Mouse (Mus musculus): ENCODE data around the gene Cilp. TPM values are rescaled to one million over a fixed set of nuclear protein-coding genes. Genes with fewer than 3 reads are reported as not detected.
"Not testable (repeated sequence)": the region's sequence is repeated elsewhere in the genome, so short reads cannot be mapped to it uniquely, and the experiment has no call there.

Cilp gene
- polyA plus RNA-seq, 1 experiment from 2014 or later: 1.9 TPM

DNA sequence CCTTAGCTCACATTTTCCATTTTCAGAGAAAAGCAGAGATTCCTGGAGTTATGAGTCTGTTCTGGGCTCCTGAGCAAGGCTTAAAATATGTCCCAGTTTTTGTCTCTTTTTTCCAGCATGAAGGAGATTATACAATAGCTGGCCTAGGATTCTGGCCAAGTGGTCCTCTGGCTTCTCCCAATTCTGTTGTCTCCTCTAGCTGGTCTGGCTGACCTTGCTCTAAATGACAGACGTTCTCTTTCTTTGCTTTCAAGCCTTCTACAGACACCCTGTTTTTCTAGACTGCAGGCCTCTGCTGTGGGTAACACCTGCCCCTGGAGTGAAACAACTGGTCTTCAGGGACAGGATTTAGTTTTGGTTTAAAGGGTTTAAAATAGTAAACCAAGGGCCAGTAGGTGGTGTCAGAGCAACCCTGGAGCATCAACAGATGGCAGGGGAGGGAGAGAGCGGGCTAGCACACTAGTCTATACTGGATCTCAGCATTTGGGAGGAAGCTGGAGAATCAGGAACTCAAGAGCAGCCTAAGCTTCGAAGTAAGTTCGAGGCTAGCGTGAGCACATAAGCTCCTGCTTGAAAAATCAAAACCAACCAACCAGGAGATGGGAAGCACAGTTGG is 16.7 kb downstream of the Cilp start:
- Histone ChIP-seq H3K9me3 (no peaks in the 10 kb centered on the region), H3K27ac (no peak overlapping the region), H3K36me3 (no peaks in the 10 kb centered on the region), H3K27me3 (no peaks in the 10 kb centered on the region), H3K9ac (peak overlapping the region; percentile 39; the same call in 1 of the 2 replicates), H3K4me1 (no peaks in the 10 kb centered on the region), H3K4me3 (no peak overlapping the region), H3K4me2 (replicated peaks) (no peak overlapping the region)
- WGBS: 70% methylated on average over 5 of the region's 5 CpGs
- ATAC-seq (ENCODE audit: low FRiP score, low read depth): no peak

DNA sequence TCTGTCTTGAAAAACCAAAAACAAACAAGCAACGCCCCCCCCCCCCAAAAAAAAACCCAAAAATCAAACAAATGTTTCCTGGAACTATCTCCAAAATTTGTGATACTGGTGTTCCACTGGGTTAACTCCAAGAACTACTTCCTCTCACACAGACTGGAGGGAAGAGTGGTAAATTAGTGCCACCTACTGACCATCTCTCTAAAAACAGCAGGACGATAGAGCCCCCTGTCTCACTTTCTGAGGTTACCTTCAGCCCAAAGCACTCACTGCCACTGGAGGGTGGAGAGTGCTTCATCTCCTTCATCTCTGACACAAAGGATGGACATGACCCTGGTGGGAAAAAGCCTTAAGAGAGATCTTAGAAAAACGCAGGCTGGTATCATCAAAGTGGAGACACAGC is 18.3 kb downstream of the Cilp start:
- no peaks in the 10 kb centered on the region for H3K36me3 ChIP-seq
- no peaks in the 10 kb centered on the region for H3K9me3 ChIP-seq
- H3K9ac ChIP-seq: no peak overlapping the region
- H3K27me3 ChIP-seq: no peaks in the 10 kb centered on the region
- 4% methylated on average over 3 of the region's 3 CpGs for WGBS
- H3K4me3 ChIP-seq: no peak overlapping the region
- H3K4me2 ChIP-seq (replicated peaks): no peak overlapping the region
- H3K27ac ChIP-seq: no peak overlapping the region
- no peaks in the 10 kb centered on the region for H3K4me1 ChIP-seq
- no peak for ATAC-seq (ENCODE audit: low FRiP score, low read depth)

DNA sequence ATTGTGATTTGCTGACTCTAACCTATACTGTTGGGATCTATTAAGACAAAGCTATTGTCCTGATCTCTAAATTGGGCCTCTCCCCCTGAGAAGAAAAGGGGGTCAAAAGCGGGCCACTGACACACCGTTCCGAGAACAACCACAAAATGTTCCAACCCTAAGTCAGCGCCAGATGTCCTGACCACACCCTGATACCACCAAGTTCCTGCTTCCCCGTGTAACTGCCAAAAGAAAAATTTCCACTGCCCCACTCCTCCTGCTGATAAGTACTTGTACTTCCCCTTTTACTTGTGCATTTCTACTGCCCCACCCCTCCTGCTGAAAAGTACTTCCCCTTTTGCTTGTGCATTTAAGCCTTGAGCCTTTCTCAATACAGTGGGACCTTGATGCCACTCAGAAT is 23.3 kb downstream of the Cilp start:
- not testable (repeated sequence) for H3K4me3 ChIP-seq; ATAC-seq (ENCODE audit: low FRiP score, low read depth); H3K4me1 ChIP-seq; H3K27ac ChIP-seq; H3K36me3 ChIP-seq; H3K9me3 ChIP-seq; H3K9ac ChIP-seq; H3K27me3 ChIP-seq; H3K4me2 ChIP-seq (replicated peaks)
- WGBS: 84% methylated on average over 5 of the region's 5 CpGs

- Histone ChIP-seq H3K27ac (no peak overlapping the region), H3K4me1 (peaks cover 9% of the 10 kb centered on the region), H3K27me3 (no peaks in the 10 kb centered on the region), H3K4me3 (no peak overlapping the region), H3K9ac (no peak overlapping the region), H3K9me3 (no peaks in the 10 kb centered on the region), H3K36me3 (no peaks in the 10 kb centered on the region), H3K4me2 (replicated peaks) (no peak overlapping the region)
- no peak for ATAC-seq (ENCODE audit: low FRiP score, low read depth)
- 92% methylated on average over 4 of the region's 4 CpGs for WGBS
These were observed 25.0 kb downstream of the Cilp start for GRCm38 (mm10) chr9:65289988-65290387.

GRCm38 (mm10) chr9:65292421-65292820 is 27.4 kb downstream of the Cilp start:
- Histone ChIP-seq H3K9ac (no peak overlapping the region), H3K4me1 (peaks cover 19% of the 10 kb centered on the region), H3K27ac (no peak overlapping the region), H3K4me3 (no peak overlapping the region), H3K27me3 (no peaks in the 10 kb centered on the region), H3K36me3 (peaks cover 6% of the 10 kb centered on the region), H3K4me2 (replicated peaks) (peak overlapping the region; percentile 70), H3K9me3 (no peaks in the 10 kb centered on the region)
- WGBS: 91% methylated on average over 3 of the region's 3 CpGs
- ATAC-seq (ENCODE audit: low FRiP score, low read depth): no peak

DNA sequence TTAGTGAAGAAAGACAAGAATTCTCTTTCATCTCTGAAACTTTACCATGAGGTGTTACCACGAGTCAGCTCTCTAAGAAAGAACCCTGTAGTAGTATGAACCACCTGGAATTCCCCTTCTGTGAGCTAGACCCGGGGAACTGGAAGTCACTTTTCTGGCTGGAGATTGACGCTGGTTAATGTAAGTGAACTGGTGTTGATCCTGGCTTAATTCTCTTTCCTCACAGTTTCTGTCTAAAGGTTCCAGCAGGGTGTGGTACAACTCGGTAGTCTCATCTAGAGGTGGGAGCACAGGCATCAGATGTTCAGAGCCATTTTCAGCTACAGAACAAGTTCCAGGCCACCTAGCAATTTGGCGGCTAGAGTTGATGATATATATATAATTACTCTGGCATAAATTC is 28.1 kb downstream of the Cilp start:
- Histone ChIP-seq H3K4me1 (peaks cover 19% of the 10 kb centered on the region), H3K27ac (peak overlapping the region; percentile 69), H3K9ac (peak overlapping the region; percentile 69), H3K9me3 (no peaks in the 10 kb centered on the region), H3K36me3 (peaks cover 12% of the 10 kb centered on the region), H3K4me3 (peak overlapping the region; percentile 95), H3K27me3 (no peaks in the 10 kb centered on the region), H3K4me2 (replicated peaks) (peak overlapping the region; percentile 70)
- ATAC-seq (ENCODE audit: low FRiP score, low read depth): no peak
- 22% methylated on average over 5 of the region's 5 CpGs for WGBS

DNA sequence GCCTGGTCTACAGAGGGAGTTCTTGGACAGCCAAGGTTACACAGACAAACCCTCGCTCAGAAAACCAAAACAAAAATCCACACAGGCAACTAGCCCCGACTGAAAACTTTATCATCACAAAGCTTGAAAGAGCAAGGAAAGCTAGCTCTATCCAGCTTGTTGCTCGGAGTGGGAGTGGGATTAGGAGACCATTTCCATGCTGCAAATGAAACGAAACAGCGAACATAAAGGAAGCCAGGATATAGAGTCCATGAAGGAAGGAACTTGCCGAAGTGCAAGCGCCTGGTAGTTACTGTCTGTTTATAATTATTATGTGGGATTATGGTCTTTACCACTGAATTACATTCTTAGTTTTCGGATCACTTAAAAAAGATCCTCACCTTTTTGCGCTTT is 28.6 kb downstream of the Cilp start:
- Histone ChIP-seq H3K9ac (peak overlapping the region; percentile 69), H3K4me3 (peak overlapping the region; percentile 95), H3K4me1 (peaks cover 19% of the 10 kb centered on the region), H3K27ac (peak overlapping the region; percentile 69), H3K4me2 (replicated peaks) (peak overlapping the region; percentile 70), H3K27me3 (no peaks in the 10 kb centered on the region), H3K36me3 (peaks cover 12% of the 10 kb centered on the region), H3K9me3 (no peaks in the 10 kb centered on the region)
- under 1% methylated on average over 9 of the region's 9 CpGs for WGBS
- peak; percentile 20 for ATAC-seq (ENCODE audit: low FRiP score, low read depth)

DNA sequence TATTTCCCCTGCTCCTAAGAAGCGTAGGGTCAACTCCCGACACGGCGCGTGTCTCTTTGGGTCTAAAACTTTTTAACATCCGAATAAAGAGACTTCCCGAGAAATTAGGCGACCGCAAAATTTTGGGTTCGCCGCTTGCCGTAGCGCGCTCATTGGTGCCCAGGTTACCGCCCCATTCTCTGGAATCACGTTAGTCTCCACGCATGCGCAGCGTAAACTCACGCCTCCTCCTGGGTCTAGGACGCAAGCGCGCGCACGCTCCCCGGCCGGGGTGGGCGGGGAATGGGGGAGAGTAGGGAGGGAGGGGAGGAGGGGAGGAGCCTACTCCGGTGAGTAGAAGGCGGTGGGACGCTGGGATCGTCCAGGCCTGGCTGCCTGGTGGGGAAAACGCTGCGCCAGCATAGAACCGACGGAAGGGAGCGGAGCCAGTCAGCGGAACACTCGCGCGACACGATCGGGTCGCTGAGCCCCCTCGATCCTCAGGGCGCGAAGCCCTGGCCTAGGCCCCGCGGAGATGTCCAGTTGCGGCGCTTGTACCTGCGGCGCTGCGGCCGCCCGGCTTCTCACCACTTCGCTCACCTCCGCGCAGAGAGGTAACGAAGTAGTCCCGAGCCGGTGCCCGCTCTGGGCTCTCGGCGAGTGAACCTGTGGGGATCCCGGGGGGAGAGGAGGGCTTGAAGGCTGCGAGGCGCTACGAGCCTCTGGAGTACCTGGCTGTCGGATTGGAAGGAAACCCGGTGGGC is 29.2 kb downstream of the Cilp start, which contains the start of gene Clpx:
Gene Clpx (plus strand): TSS at position 288 of the 743 bp plus-strand sequence.
- H3K27ac ChIP-seq: peak within 1 kb of the TSS; percentile 79
- no peaks in the 10 kb centered on the region for H3K9me3 ChIP-seq
- under 1% methylated on average over 68 of the region's 71 CpGs for WGBS
- H3K27me3 ChIP-seq: no peaks in the 10 kb centered on the region
- peaks cover 12% of the 10 kb centered on the region for H3K36me3 ChIP-seq
- peak within 1 kb of the TSS; percentile 95 for H3K4me3 ChIP-seq
- H3K4me1 ChIP-seq: peaks cover 19% of the 10 kb centered on the region
- H3K4me2 ChIP-seq (replicated peaks): peak within 1 kb of the TSS; percentile 87
- H3K9ac ChIP-seq: peak within 1 kb of the TSS; percentile 93
- ATAC-seq (ENCODE audit: low FRiP score, low read depth): peak; percentile 93

- no peak for ATAC-seq (ENCODE audit: low FRiP score, low read depth)
- peaks cover 17% of the 10 kb centered on the region for H3K36me3 ChIP-seq
- peaks cover 19% of the 10 kb centered on the region for H3K4me1 ChIP-seq
These were observed 29.9 kb downstream of the Cilp start for GRCm38 (mm10) chr9:65294716-65295378.

GRCm38 (mm10) chr9:65297056-65297455 is 32.1 kb downstream of the Cilp start:
- Histone ChIP-seq H3K36me3 (peaks cover 35% of the 10 kb centered on the region), H3K4me1 (peaks cover 19% of the 10 kb centered on the region)

More at GRCm38 (mm10) chr9:65294716-65295378, 29.9 kb downstream of the Cilp start:
- WGBS: 2% methylated on average over 28 of the region's 28 CpGs
- peak overlapping the region; percentile 93 for H3K9ac ChIP-seq
- H3K27me3 ChIP-seq: no peaks in the 10 kb centered on the region
- H3K27ac ChIP-seq: peak overlapping the region; percentile 79
- peak overlapping the region; percentile 87 for H3K4me2 ChIP-seq (replicated peaks)
- peak overlapping the region; percentile 95 for H3K4me3 ChIP-seq
- no peaks in the 10 kb centered on the region for H3K9me3 ChIP-seq

DNA sequence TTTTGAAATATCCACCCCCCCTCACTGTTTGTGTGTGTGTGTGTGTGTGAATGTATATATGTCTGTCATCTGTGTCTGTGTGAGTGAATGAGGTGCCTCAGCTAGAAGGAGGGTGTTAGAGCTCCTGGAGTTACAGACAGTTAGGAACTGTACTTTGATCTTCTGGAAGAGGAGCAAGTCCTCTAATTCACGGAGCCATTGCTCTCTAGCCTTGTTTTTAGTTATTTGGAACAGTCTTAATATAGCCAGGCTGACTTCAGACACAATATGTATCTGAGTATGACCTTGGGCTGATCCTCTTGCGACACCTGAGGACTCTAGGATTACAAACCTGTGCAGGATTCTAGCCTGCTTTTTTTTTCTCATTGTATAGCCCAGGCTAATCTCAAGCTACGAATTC is 33.8 kb downstream of the Cilp start:
- H3K4me1 ChIP-seq: peaks cover 12% of the 10 kb centered on the region
- no peak overlapping the region for H3K27ac ChIP-seq
- no peak for ATAC-seq (ENCODE audit: low FRiP score, low read depth)
- H3K4me3 ChIP-seq: no peak overlapping the region
- no peak overlapping the region for H3K9ac ChIP-seq
- no peaks in the 10 kb centered on the region for H3K27me3 ChIP-seq
- H3K9me3 ChIP-seq: no peaks in the 10 kb centered on the region
- WGBS: 78% methylated on average over 3 of the region's 3 CpGs
- peaks cover 52% of the 10 kb centered on the region for H3K36me3 ChIP-seq
- H3K4me2 ChIP-seq (replicated peaks): no peak overlapping the region

More at GRCm38 (mm10) chr9:65297056-65297455, 32.1 kb downstream of the Cilp start:
- no peak overlapping the region for H3K27ac ChIP-seq
- WGBS: 96% methylated on average over 2 of the region's 2 CpGs
- no peaks in the 10 kb centered on the region for H3K27me3 ChIP-seq
- H3K9ac ChIP-seq: no peak overlapping the region
- no peaks in the 10 kb centered on the region for H3K9me3 ChIP-seq
- no peak overlapping the region for H3K4me2 ChIP-seq (replicated peaks)
- ATAC-seq (ENCODE audit: low FRiP score, low read depth): no peak
- H3K4me3 ChIP-seq: no peak overlapping the region

- H3K9me3 ChIP-seq: no peaks in the 10 kb centered on the region
- H3K27me3 ChIP-seq: no peaks in the 10 kb centered on the region
- no peak overlapping the region for H3K9ac ChIP-seq
- no peak overlapping the region for H3K4me2 ChIP-seq (replicated peaks)
- peaks cover 12% of the 10 kb centered on the region for H3K4me1 ChIP-seq
- no peak overlapping the region for H3K27ac ChIP-seq
- WGBS: 97% methylated on average over 7 of the region's 7 CpGs
- no peak overlapping the region for H3K4me3 ChIP-seq
- no peak for ATAC-seq (ENCODE audit: low FRiP score, low read depth)
- peaks cover 60% of the 10 kb centered on the region for H3K36me3 ChIP-seq
These were observed 34.7 kb downstream of the Cilp start for GRCm38 (mm10) chr9:65299650-65300049.
